Mouse (Mus musculus): ENCODE results near the gene Clta. TPM values are rescaled to one million over a fixed set of nuclear protein-coding genes. Genes with fewer than 3 reads are reported as not detected.
"Not testable (repeated sequence)": the region's sequence is repeated elsewhere in the genome, so short reads cannot be mapped to it uniquely, and the experiment has no call there.

Clta gene
- total and polyA plus RNA-seq, 3 experiments: 143 to 183 (median 182) TPM

DNA sequence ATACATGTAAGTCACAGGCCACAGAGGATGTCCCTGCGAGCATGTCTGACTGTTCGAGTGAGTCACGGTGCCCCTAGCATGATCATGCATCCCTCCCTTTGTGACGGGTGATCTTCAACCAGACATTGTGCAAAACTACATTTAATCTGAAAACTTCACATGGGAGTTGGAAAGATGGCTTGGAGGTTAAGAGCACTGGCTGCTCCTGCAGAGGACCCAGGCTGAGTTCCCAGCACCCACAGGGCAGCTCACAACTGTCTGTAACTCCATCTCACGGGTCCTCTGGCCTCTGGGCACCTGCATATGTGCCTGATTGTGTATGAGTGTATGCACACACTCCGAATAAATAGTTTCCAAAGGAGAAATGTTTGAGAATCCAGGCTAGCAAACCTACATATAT is 20.0 kb downstream of the Clta start:
- no peak for DNase-seq

- DNase-seq: no peak
Observed at GRCm38 (mm10) chr4:44025570-44025969, 21.3 kb downstream of the Clta start.

- peak; percentile 21 for DNase-seq
Observed at GRCm38 (mm10) chr4:44028303-44029135, 24.3 kb downstream of the Clta start.

DNA sequence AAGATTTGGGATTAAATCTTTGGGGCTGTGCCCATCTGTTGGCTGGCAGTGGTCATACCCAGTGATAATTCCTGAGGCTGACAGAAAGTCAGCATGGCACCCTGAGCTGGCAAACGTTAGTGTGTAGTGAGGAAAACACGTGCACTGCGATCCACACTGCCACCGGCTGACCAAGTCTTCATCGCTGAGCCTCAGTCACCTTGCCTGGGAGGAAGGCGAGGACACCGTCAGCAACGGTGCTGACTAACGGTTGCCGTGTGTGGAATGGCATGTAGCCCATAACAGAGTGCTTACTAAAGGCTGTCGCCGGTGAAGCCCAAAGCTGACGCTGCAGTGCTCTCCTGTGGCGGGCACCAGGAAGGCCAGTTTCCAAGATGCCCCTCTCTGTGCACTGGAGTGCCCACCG is 25.4 kb downstream of the Clta start:
- DNase-seq: no peak

DNA sequence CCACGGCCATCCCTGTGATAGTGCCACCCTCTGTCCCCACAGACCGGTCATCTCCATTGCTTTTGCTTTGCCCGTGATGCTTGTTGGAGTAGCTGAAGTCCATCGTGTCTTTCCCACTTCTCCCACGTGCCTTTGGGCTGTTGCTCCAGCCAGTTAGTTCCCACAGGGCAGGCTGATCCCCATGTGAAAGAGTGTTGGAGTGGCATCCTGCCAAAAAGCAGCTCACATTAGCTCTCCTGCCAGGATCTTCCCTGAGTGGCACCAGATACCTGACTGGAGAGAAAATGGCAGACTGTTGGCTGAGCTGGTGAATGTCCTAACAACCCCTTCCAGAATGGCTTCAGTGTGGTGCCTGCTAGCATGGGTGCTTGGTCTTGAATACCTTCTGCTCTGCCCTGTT is 27.3 kb downstream of the Clta start:
- DNase-seq: peak; percentile 31

- no peak for DNase-seq
Observed at GRCm38 (mm10) chr4:44036455-44036854, 32.2 kb downstream of the Clta start.

GRCm38 (mm10) chr4:44040802-44041201 is 36.5 kb downstream of the Clta start:
- no peak for DNase-seq

DNA sequence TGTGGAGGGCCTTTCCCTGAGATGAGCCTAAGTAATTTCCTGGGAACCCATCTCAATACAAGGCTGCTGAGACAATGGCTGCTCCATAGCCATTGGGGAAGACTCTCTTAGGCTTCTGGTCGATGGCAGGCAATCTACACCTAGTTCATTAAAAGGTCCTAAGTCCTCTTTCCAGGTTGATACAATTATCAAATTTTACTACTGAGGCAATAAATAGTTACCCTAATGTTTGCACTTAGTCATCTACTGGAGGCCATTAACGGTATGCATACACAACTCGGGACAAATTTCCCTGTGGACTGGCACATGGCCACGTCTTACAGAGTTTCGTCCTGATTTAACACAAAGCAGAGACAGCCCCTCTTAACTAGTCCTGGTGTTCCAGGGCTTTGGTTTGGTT is 38.2 kb downstream of the Clta start:
- no peak for DNase-seq

DNA sequence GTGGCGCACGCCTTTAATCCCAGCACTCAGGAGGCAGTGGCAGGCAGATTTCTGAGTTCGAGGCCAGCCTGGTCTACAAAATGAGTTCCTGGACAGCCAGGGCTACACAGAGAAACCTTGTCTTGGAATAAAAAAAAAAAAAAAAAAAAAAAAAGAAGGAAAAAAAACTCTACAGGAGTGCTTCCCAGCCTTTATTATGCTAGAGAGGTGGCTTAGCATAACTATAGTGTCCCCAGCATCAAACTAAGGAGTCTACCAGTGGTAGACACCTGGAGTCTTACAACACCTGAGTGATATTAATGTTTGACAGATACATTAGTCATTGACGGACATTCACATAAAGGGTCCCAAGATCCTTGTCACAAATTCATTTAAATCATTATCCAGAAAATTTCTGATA is 38.9 kb downstream of the Clta start:
- DNase-seq: not testable (repeated sequence)

GRCm38 (mm10) chr4:44044685-44045356 is 40.6 kb downstream of the Clta start:
- DNase-seq: no peak

DNA sequence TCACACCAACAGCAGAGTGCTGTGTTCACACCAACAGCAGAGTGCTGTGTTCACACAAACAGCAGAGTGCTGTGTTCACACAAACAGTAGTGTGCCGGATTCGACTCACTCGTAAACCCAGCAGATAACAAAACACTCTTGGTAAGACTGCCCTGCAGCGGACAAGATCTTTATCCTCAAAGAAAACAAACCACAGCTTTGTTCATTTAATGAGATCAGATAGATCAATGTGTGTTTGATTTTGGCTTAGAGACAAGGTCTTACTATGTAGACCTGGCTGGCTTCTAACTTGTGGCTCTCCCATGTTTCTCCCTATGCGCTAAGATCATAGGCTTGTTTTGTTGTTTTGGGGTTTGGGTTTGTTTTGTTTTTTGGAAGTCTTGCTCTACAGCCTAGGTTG is 41.8 kb downstream of the Clta start:
- DNase-seq: no peak

DNA sequence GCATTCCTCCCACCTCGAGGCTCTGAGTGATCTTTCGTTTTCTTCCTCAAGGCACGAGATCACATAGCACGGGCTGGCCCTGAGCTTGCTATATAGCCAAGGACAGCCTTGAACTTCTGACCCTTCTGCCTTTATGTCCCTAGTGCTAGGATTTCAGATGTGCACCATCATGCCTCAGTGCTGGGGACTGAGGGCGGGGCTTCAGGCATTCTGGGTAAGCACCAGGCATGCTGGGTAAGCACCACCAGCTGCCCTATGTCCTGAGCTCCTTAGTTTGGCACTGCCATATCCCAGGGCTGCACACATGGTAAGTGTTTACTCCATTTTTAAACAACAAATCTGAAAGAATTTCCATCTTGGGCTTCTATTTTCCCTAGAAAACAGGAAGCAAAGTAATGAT is 45.6 kb downstream of the Clta start:
- DNase-seq: no peak

DNA sequence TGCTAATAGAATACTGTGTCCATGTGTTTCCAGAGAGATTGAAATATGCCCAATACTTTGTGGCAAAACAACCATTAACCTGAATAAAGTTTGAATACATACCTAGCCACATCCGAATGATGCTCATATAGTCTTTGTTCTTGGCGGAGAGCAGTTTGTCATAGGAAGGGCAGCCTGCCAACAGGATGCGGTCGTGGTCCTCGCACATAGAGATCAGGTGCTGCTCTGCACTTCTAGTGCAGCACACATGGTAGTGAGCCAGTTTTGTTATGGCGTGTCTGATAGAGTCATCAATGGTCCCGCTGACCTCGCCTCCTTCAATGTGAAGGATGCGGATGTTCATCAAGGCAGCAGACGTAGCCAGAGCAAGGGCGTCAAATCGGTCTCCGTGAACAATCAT is 55.4 kb downstream of the Clta start:
- DNase-seq: no peak

GRCm38 (mm10) chr4:44062062-44062461 is 57.8 kb downstream of the Clta start:
- peak; percentile 63 for DNase-seq

GRCm38 (mm10) chr4:44062816-44063215 is 58.6 kb downstream of the Clta start:
- no peak for DNase-seq

- DNase-seq: peak; percentile 89
Observed at GRCm38 (mm10) chr4:44065355-44066025, 61.2 kb downstream of the Clta start.

DNA sequence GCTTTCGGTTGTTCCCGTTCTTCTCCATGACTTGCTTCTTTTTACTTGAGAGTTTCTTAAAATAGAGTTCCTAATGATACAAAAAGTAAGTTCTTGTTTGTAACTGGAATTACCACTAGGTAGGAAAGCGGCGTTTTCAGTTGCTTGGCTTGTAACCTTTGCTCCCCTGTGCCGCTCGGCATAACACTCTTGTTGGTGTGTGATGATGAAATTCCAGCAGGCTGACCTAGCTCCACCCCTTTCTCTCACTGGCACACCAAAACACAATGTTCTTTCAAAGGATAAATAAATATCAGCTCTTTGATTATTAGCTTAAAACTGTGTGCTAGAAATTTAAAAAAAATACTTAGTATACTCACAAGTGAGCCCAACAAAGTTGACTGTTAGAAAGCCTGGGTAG is 62.6 kb downstream of the Clta start:
- DNase-seq: no peak

- DNase-seq: no peak
Observed at GRCm38 (mm10) chr4:44068736-44069135, 64.5 kb downstream of the Clta start.

DNA sequence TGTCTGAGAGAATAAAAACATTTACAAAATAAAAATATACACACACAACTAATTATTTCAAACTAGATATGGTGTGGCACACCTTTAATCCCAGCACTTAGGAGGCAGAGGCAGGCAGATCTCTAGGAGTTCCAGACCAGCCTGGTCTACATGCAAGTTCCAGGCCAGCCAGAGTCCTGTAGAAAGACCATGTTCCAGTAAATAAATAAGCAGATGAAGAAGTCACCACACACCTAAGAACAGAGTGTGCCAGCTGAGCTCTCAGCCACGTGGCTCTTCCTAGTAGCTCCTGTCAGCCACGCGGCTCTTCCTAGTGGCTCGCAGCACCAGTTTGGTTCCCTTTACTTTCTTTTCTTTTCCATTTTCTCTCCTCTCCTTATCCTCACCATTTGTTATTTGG is 65.2 kb downstream of the Clta start:
- DNase-seq: no peak

DNA sequence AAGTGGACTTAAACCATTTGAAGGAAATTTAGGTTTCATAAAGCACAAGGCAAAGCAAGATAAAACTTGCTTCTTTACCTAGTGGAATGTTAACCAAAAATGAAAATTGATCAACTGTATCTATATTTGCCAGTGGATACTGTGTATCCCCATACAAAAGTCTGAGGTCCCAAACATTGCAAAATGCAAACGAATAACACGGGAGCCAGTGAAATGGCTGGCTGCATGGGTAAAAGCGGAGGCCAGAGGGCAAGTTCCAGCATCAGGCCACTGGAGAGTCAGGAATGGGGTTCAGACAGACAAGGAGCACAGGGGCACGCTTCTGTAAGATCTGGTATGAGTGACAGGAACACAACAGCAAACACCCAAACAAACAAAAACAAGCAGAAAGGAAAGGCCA is 66.4 kb downstream of the Clta start:
- DNase-seq: no peak

DNA sequence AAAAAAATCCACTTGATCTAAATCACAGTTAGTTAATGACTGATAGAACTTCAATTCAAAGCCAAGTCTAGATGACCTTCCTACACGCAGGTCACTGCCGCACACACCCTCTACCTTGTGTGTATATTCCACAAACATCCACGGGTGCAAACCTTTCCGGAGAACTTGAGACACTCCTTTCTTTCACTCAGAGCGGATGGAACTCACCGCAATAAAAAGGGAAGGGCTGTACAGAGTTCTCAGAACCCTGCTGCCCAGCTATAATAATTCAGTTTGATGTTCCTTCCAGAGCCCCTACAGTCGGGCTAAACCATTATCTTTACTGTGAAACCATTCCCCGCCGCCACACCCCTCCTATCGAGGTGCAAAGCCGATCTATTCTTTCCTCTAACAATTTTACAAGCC is 67.5 kb downstream of the Clta start:
- no peak for DNase-seq

DNA sequence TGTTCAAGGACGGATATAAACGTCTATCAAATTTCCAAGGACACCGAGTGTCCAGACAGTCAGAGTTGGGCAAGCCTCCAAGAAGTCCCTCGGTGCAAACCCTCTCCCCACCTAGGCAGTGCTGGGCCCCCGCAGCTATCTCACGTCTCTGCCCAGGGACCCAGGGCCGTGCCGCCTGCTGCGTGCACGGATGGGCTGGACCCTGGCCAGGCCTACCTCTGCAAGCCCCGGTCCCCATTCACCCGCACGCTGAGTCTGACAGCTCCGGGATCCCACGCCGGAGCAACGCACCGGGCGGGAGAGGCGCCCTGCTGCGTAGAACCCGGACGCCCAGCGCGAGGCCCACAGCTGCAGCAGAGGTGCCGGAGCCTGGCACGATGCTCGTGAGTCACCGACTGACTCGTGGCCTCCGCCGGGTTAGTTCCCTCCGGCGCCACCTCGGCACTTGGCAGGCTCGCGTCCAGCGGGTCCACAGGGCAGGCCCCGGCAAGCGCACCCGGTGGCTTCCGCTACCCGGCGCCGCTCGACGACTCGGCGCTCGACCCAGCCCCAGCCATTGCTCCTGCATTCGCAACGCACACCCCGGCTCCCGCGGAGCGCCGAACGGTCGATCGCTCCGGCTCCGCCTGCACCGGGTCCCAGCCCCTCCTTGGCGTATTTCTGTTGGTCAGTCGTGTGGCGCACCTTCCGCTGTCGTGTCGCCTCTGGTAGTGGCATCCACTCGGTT is 68.1 kb downstream of the Clta start:
- peak; percentile 97 for DNase-seq

Data from adrenal gland, adult 2 months (tissue).